Mouse (Mus musculus) layer of hippocampus, adult 11-12 months (tissue): ENCODE measurements around the gene Olfr1023.

ENCODE experiments used
- DNase-seq: peaks from one replicate; pipeline ENCODE4 v3.0.0; 2022; ENCODE audit warnings: low spot score

The Olfr1023 gene

DNA sequence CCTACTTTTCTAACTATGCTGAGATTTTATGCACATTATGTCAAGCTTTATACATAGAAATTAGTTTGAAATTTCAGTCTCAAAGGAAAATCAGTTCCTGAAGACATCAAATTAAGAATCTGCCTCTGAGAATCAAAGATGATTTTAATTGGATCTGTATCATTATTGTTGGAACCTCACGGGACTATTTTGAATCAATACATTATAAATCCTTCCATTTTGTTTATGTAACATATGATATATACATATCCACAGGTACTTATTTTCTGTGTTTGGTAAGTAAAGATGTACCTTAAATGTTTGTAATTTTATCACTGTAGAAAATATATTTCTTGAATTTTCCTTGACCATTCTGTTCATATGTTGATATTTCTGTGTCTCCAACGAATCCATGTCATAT, at the start of gene Olfr1023:
Gene Olfr1023, plus strand, starts transcription at position 301 of the 400 bp plus-strand sequence.
- no peak for DNase-seq

DNA sequence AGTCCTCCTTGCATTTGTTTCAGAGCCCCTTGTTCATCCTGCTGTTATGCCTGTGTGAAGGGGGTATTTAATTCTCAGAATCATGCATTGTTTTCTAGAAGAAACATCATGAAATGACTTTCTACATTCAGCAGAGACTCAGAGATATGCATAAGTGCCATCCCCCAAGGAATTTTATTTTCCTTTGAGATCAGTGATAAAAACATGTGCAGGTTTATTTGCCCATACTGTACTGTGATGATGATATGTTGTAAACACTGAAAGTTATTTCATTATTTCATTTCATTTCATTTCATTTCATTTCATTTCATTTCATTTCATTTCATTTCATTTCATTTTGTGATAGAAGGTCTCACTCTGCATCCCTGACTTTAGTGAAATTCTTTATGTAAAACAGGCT, 40.1 kb upstream of the Olfr1023 start, which contains the start of gene Olfr1019:
Gene Olfr1019, minus strand, starts transcription at position 101 of the 400 bp plus-strand sequence.
- DNase-seq: no peak

DNA sequence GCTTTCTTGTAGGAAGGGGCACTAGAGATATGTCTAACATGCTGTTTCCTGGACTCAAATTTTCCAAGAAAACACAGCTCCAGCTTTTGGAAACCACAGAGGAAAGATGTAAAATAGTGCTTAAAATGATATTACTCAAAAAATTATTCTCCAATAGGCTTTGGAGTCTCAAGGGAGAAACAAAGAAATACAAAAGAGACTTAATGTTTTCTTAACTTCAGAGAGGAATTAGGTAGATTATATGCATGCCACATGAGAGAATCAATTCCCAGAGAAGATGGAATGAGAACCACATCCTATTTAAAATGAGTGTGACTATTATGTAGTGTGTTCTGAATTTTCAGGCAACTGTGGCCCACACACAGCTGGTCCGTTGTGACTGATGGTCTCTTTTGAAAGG, 38.7 kb upstream of the Olfr1023 start, which contains the start of gene Olfr1020:
Gene Olfr1020, plus strand, starts transcription at position 301 of the 400 bp plus-strand sequence.
- no peak for DNase-seq

DNA sequence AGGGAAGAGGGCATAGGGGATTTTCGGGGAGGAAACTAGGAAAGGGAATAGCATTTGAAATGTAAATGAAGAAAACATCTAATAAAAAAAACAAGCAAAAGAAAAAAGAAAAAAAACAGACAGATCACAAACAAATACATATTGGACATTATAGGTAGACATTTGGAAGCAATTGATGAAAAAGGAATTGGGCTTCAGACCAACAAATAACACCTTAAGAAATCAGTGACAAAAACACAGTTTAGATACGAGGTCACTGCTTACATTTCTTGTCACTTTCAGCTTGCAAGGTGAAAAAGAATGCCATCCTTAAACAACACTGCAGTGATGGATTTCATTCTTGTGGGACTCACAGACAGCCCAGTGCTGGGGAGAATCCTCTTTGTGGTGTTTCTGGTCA, 17.1 kb upstream of the Olfr1023 start, which contains the start of gene Olfr1022:
Gene Olfr1022, plus strand, starts transcription at position 301 of the 400 bp plus-strand sequence.
- DNase-seq: no peak

DNA sequence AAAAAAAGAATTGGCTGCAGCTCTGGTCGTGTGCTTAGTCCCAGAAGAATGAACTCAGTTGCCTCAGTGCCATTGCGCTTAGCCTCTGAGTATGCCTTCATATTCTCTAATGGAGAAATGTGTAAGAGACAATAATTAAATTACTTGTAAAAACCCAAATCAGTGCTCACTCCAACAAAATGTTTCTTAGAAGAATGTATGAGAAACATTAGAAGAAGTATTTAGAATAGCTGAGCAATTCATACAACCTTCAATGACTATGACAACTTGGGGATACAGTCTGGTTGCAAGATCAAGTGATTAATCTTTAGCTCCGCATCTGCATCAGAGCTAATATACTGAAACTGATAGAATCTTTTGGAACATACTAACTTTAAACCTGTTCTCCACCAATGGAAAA, 19.5 kb downstream of the Olfr1023 start, which contains the start of gene Olfr1024:
Gene Olfr1024, minus strand, starts transcription at position 101 of the 400 bp plus-strand sequence.
- DNase-seq: no peak

DNA sequence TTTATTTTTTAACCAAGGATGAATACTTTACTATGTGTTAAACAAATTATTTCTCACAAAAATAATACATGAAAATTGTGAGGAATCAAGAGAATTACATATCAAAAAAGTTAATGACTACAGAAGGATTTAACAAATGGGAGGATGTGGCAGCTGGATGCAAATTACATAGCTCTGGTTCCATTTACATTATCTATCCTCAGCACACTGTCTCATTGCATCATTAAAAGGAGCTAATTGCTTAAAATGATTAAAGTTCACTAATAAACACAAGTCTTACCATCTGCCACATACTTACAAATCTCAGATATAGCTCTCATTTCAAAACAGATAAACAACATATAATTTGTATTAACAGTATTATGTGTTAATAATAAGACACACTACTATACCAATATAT, 27.8 kb downstream of the Olfr1023 start:
- no peak for DNase-seq

DNA sequence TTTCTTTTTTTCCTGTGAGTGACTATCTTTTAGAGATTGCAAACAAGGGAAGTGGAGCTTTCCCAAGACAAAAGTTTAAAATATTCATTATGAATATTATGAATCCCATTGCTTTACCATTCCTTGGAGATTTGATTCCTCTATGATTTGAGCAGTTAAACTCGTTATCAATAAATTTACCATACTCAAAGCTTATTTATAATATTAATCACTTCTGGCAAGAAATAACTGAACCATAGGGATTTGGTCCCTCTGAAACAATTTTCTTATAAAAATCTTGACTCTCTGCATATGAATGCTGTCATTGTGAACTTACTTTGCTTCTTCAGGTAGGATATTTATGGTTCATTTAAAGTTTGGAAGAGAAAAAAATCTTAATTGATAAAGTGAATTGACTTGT, 29.5 kb downstream of the Olfr1023 start, which contains the start of gene Olfr1025-ps1:
Gene Olfr1025-ps1, plus strand, starts transcription at position 301 of the 400 bp plus-strand sequence.
- DNase-seq: no peak

DNA sequence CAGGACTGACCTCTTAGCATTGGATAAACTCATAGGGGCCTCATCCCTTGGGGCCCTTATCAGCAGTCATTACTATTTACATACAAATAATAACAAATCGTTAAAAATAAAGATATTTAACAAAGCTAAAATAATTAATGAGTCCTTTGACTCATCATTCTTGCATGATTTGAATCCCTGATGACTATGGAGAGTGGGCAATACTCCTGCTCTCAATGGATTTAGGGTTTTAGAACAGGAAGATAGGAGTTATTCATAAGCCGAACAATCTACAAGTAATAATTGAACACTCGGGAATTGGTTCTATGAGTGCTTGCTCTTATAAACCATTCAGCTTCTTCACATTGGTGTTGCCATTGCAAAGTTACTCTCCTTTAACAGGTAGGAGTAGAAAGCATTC, 35.8 kb downstream of the Olfr1023 start, which contains the start of gene Olfr1026:
Gene Olfr1026, plus strand, starts transcription at position 301 of the 400 bp plus-strand sequence.
- no peak for DNase-seq
